Mouse (Mus musculus) midbrain, embryonic 14.5 days (tissue): ENCODE measurements around the gene Hist1h4h. TPM values are rescaled to one million over a fixed set of nuclear protein-coding genes. Genes with fewer than 3 reads are reported as not detected.
A peak's percentile ranks its signal among the peaks of the same experiment; 100 is the strongest.
"Not testable (repeated sequence)": the region's sequence is repeated elsewhere in the genome, so short reads cannot be mapped to it uniquely, and the experiment has no call there.

ENCODE experiments used
- ATAC-seq: fragments of 200-750 bp; cut with Nextera tagmentation; 2 replicates; pipeline ENCODE4 v1.8.0; 2017; ENCODE audit warnings: moderate number of reproducible peaks, moderate library complexity; ENCODE audit not compliant: low FRiP score, low TSS enrichment
- DNase-seq: peaks from one replicate; pipeline ENCODE4 v3.0.0-alpha.2; 2015
- H3K27ac ChIP-seq: fragments of 300-500 bp; sonication (generic); replicated peaks from 2 replicates; pipeline ENCODE4 v1.5.1; 2014; ENCODE audit warnings: mild to moderate bottlenecking, low read depth, low read length, moderate library complexity
- H3K27me3 ChIP-seq: fragments of 300-500 bp; sonication (generic); 2 replicates; pipeline ENCODE4 v1.6.1; 2014; ENCODE audit warnings: low read length, control low read depth, mixed read lengths; ENCODE audit not compliant: control insufficient read depth, insufficient read depth
- H3K36me3 ChIP-seq: fragments of 300-500 bp; sonication (generic); 2 replicates; pipeline ENCODE4 v1.6.1; 2014; ENCODE audit warnings: low read length, control low read depth; ENCODE audit not compliant: control insufficient read depth, insufficient read depth
- H3K4me1 ChIP-seq: fragments of 300-500 bp; sonication (generic); 2 replicates; pipeline ENCODE4 v1.6.1; 2014; ENCODE audit warnings: mild to moderate bottlenecking, antibody characterized with exemption, low read length, control low read depth; ENCODE audit not compliant: control insufficient read depth, insufficient read depth
- H3K4me2 ChIP-seq: fragments of 300-500 bp; sonication (generic); 2 replicates; pipeline ENCODE4 v1.6.1; 2014; ENCODE audit warnings: mild to moderate bottlenecking, low read length, moderate library complexity
- H3K4me3 ChIP-seq: fragments of 300-500 bp; sonication (generic); replicated peaks from 2 replicates; pipeline ENCODE4 v1.5.1; 2014; ENCODE audit warnings: low read depth, low read length
- H3K9ac ChIP-seq: fragments of 300-500 bp; sonication (generic); replicated peaks from 2 replicates; pipeline ENCODE4 v1.6.1; 2014; ENCODE audit warnings: mild to moderate bottlenecking, low read length, moderate library complexity
- H3K9me3 ChIP-seq: fragments of 300-500 bp; sonication (generic); 2 replicates; pipeline ENCODE4 v1.6.1; 2016; ENCODE audit warnings: low read length, control low read depth, mixed read lengths; ENCODE audit not compliant: control insufficient read depth
- WGBS: fragments of 180-500 bp; shearing (Covaris S2); extraction: QIAGEN DNeasy Blood & Tissue Kit; methylation state at CpG from one replicate; pipeline ENCODE4 v1.1.7; 2014; 5-methylcytosine and 5-hydroxymethylcytosine counted together
- polyA plus RNA-seq: library from polyadenylated mRNA; unstranded; fragments of >200 nt; fragmentation: Nextera tagmentation; extraction: Ambion mirVana; gene quantifications from 2 replicates; pipeline ENCODE4 v1.2.1, GENCODE M21; 2014

Hist1h4h gene
- polyA plus RNA-seq, 1 experiment from 2014 or later, result 4.1 TPM

DNA sequence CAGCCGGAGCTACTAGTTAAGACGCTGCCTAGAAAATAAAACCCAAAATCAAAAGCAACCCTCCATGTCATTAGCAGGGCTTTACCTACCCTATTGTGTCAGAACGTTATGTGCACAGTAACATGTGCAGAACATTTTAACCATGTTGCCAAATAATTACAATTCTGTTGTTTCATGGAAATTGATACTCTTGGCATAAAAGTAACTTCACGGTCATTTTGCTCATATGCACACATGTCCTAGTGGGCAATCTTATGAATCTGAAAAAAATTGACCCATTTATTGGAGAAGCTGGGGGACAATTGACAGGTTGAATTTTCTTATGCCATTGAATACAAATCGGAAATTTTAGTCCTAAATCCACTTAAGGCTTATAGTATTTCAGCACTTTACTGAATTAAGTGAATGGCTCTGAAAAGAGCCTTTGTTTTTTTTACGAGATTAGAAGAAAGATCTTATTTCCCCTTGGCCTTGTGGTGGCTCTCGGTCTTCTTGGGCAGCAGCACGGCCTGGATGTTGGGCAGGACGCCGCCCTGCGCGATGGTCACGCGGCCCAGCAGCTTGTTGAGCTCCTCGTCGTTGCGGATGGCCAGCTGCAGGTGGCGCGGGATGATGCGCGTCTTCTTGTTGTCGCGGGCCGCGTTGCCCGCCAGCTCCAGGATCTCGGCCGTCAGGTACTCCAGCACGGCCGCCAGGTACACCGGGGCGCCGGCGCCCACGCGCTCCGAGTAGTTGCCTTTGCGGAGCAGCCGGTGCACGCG lies 39.6 kb downstream of the Hist1h4h start:
- Histone ChIP-seq H3K9ac (peak overlapping the region; percentile 41; the same call in 1 of the 2 replicates), H3K4me3 (peak overlapping the region; percentile 33), H3K4me1 (peaks cover 22% of the 10 kb centered on the region), H3K4me2 (peak overlapping the region; percentile 59), H3K27ac (peak overlapping the region; percentile 89)
- H3K36me3 ChIP-seq, H3K9me3 ChIP-seq, H3K27me3 ChIP-seq: not testable (repeated sequence)
- peak; percentile 12 for ATAC-seq
- WGBS, result under 1% methylated on average over 20 of the region's 41 CpGs
- peak; percentile 40 for DNase-seq

- Histone ChIP-seq H3K9ac (peak within 1 kb of the TSS; percentile 46), H3K27me3 (no peaks in the 10 kb centered on the region), H3K4me2 (peak within 1 kb of the TSS; percentile 59), H3K36me3 (no peaks in the 10 kb centered on the region), H3K4me1 (peaks cover 22% of the 10 kb centered on the region), H3K4me3 (peak within 1 kb of the TSS; percentile 33), H3K27ac (peak within 1 kb of the TSS; percentile 89), H3K9me3 (no peaks in the 10 kb centered on the region)
- DNase-seq, result peak; percentile 92
- WGBS, result 0% methylated on average over 18 of the region's 18 CpGs
- ATAC-seq, result peak; percentile 90
Observed at GRCm38 (mm10) chr13:23571022-23571503, 40.2 kb downstream of the Hist1h4h start, which contains the start of the genes Hist1h2ae and Hist1h2bg. Gene Hist1h2ae (minus strand): TSS chr13:23571220. Gene Hist1h2bg (plus strand): TSS chr13:23571396.

- Histone ChIP-seq H3K4me3 (peak overlapping the region; percentile 33), H3K27ac (peak overlapping the region; percentile 89), H3K9ac (peak overlapping the region; percentile 46), H3K4me2 (peak overlapping the region; percentile 59), H3K4me1 (peaks cover 28% of the 10 kb centered on the region)
- WGBS, result under 1% methylated on average over 12 of the region's 34 CpGs
- not testable (repeated sequence) for H3K27me3 ChIP-seq, H3K36me3 ChIP-seq, H3K9me3 ChIP-seq, ATAC-seq
- peak; percentile 40 for DNase-seq
Observed at GRCm38 (mm10) chr13:23571504-23572217, 40.8 kb downstream of the Hist1h4h start.

DNA sequence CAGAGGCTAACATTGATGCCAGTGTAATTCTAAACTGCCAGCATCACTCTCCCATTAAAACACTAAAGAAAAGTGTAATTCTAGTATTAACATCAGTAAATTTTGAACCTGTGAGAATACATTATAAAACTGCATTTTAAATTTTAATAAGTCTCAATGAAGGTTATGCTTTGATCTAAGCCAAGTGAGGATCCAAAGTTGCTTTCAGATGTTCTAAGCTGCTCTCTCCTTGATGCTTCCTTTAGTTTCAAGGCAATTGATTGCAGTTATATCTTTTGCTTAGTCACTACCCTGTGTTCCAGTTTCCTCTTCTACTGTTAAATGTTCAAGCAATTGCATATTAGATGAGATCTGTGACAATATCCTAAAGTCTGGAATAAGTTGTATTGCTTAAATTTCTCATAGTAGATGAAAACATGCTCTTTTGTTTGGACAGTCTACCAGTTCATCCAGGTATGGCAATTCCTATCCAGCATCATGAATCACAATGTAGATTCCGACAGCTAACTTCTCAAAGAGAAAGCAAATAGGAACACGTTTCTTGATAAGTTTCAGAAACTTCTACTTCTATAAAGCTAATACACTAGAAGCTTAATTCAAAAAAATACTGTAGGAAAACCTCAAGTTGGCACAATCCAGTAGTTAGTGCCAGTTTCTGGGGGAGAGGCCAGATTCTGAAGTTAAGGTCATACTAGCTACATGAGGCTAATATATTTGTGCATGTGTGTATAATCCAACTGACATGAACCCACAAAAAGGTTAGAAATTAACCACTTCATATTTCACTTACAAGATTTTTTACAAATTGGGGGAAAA lies 41.6 kb downstream of the Hist1h4h start:
- no peak for DNase-seq
- Histone ChIP-seq H3K36me3 (no peaks in the 10 kb centered on the region), H3K9ac (peak overlapping the region; percentile 46; the same call in 1 of the 2 replicates), H3K27me3 (no peaks in the 10 kb centered on the region), H3K4me1 (peaks cover 35% of the 10 kb centered on the region), H3K27ac (peak overlapping the region; percentile 89), H3K9me3 (no peaks in the 10 kb centered on the region), H3K4me3 (peak overlapping the region; percentile 33), H3K4me2 (peak overlapping the region; percentile 59)
- 38% methylated on average over 2 of the region's 2 CpGs for WGBS
- no peak for ATAC-seq

DNA sequence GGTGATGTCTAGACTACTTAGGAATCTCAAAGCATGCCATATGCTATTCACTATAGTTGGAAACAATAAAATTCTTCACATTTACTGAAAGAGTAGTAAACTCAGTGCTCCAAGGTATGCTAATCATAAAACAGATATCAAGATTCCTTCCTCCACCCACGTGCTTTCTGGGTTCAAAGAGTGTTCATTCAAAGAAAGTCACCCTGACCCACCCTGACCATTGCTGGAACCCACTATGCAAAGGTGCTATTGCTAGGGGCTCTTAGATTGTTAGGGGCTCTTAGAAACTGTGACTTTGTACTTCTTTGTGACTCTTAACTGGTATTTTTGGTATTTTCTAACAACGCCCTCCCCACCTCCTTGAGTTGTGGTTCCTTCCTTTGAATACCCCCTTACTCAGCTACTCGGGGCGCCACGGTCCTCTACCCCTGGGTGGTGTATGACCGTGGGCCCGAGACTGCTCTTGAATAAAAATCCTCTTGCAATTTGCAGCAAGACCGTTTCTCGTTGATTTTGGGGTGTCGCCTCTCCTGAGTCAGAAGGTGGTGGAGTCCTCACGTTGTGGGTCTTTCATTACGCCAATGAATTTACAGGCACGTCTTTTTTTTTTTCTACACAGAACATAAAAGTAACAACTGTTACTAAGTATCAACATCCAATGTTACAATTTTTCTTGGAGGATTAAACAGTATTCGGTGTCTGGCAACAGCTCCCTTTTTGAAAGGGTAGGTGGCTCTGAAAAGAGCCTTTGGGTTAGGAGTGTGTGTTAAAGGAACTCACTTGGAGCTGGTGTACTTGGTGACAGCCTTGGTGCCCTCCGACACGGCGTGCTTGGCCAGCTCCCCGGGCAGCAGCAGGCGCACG lies 42.4 kb downstream of the Hist1h4h start:
- Histone ChIP-seq H3K4me1 (peaks cover 35% of the 10 kb centered on the region), H3K4me2 (peak overlapping the region; percentile 59), H3K4me3 (peak overlapping the region; percentile 33), H3K27ac (0 out of 2 replicates have a peak overlapping the region, but pooled peaks have one; percentile 37)
- H3K9ac ChIP-seq, H3K36me3 ChIP-seq, ATAC-seq, H3K9me3 ChIP-seq, DNase-seq, H3K27me3 ChIP-seq: not testable (repeated sequence)
- WGBS, result 8% methylated on average over 17 of the region's 20 CpGs

GRCm38 (mm10) chr13:23573898-23574524 lies 43.2 kb downstream of the Hist1h4h start, which contains the start of the genes Hist1h2bf and Hist1h2ad:
Gene Hist1h2bf (minus strand): TSS chr13:23574196.
Gene Hist1h2ad (plus strand): TSS chr13:23574381.
- H3K9me3 ChIP-seq, H3K9ac ChIP-seq, H3K27me3 ChIP-seq, H3K36me3 ChIP-seq: not testable (repeated sequence)
- peak within 1 kb of the TSS; percentile 36 for H3K4me3 ChIP-seq
- ATAC-seq, result peak; percentile 91
- H3K4me1 ChIP-seq, result peaks cover 35% of the 10 kb centered on the region
- under 1% methylated on average over 33 of the region's 42 CpGs for WGBS
- peak within 1 kb of the TSS; percentile 59 for H3K4me2 ChIP-seq
- DNase-seq, result peak; percentile 98
- peak within 1 kb of the TSS; percentile 76 for H3K27ac ChIP-seq

DNA sequence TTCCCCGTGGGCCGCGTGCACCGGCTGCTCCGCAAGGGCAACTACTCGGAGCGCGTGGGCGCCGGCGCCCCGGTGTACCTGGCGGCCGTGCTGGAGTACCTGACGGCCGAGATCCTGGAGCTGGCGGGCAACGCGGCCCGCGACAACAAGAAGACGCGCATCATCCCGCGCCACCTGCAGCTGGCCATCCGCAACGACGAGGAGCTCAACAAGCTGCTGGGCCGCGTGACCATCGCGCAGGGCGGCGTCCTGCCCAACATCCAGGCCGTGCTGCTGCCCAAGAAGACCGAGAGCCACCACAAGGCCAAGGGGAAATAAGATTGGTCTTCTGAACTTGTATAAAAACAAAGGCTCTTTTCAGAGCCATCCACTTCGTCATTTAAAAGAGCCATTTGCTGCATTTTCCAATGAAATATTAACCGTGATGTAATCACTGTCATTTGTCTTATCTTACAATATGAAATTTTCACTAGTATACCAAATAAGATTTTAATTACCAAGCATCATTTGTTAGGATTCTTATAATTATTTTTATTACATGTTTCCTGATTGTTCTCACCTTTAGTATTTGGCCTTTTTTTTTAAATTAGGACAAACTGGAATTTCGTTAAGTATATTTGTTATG lies 43.8 kb downstream of the Hist1h4h start:
- Histone ChIP-seq H3K4me3 (peak overlapping the region; percentile 36), H3K4me2 (peak overlapping the region; percentile 59), H3K27ac (peak overlapping the region; percentile 76), H3K4me1 (peaks cover 35% of the 10 kb centered on the region)
- peak; percentile 37 for DNase-seq
- 0 out of 2 replicates have a peak, but pooled peaks have one; percentile 0 for ATAC-seq
- not testable (repeated sequence) for H3K9ac ChIP-seq, H3K9me3 ChIP-seq, H3K27me3 ChIP-seq, H3K36me3 ChIP-seq
- WGBS, result 0% methylated on average over 5 of the region's 39 CpGs
